Mouse (Mus musculus): Measurements from ENCODE around the gene Actl6b.

DNA sequence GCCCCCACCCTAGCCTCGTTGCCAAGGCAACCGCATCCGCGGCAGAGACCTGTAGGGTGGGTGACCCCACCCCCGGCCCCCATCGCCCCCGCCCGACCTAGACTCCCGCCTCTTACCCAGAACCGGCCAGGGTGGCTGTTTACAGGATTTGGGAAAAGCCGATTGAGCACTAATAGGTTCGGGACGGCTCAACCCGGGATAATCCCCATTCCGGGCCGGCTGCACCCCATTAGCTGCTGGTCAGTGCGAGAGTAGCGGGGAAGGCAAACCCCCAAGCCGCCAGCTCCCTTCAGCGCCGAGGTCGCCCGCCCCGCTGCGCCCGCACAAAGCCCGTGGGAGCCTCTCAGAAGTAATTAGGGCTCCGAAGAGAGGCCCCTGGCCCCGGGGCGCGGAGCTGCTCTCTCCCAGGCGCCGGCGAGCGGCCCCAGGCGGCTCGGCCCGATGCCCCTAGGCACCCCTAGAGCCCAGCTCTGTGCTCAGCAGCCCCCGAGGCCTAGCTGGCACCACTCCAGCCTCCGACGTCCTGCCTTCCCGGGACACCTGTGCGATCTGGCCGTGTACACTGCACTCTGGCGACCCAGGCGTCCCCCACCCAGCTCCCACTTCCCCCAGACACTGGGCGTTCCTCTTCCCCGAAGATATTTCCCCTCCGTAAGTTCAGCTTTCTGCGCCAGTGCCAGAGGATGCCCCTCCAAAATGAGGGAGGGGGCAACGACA, 21.7 kb upstream of the Actl6b start:
- TF ChIP-seq POLR2A (IDR thresholded peaks at IDR 0.05; ENCODE audit: control insufficient read depth in 1 of 2, insufficient read depth in 1 of 2, low read depth in 1 of 2, low read length in 2 of 2, poor library complexity in 1 of 2) (no peak; a peak in 1 of 4 replicates), MAX (IDR thresholded peaks at IDR 0.05; ENCODE audit: low read length) (no peak), HCFC1 (IDR thresholded peaks at IDR 0.05; ENCODE audit: low read depth, low read length) (no peak), CTCF (IDR thresholded peaks at IDR 0.05 in 2 of 3, conservative IDR thresholded peaks at IDR 0.05 in 1 of 3; ENCODE audit: control insufficient read depth in 1 of 3, insufficient read depth in 1 of 3, low read depth in 2 of 3, low read length in 3 of 3, poor library complexity in 1 of 3, severe bottlenecking in 1 of 3) (no peak), MAZ (IDR thresholded peaks at IDR 0.05; ENCODE audit: low read depth, low read length) (no peak), MAFK (IDR thresholded peaks at IDR 0.05; ENCODE audit: borderline replicate concordance, low read depth, low read length) (no peak)

Data from MEL (cell line).